Comparison of ENCODE assay signal across 8 mouse cellular contexts in genomic region chr17:5841943-5842273, GRCm38 (mm10). TPM values are rescaled to one million over a fixed set of nuclear protein-coding genes. Genes with fewer than 3 reads are reported as not detected.
DNase-seq lines count a peak whose midpoint lies in the region; ATAC-seq and TF ChIP-seq lines count a peak whose summit lies in the region.

No protein-coding gene starts in this region.

- H3K4me1 ChIP-seq in kidney, postnatal 0 days (replicated peaks; ENCODE audit: insufficient read depth, low read length): peaks cover 9% of the 10 kb centered on the region
- H3K4me1 ChIP-seq in bone marrow, adult 2 months (ENCODE audit: control insufficient read depth, insufficient read depth, low read length): peaks cover 1% of the 10 kb centered on the region
- peaks cover 18% of the 10 kb centered on the region for H3K4me1 ChIP-seq in hindbrain, embryonic 15.5 days (replicated peaks)
- peaks cover 11% of the 10 kb centered on the region for H3K4me1 ChIP-seq in midbrain, embryonic 16.5 days (ENCODE audit: control insufficient read depth, insufficient read depth, low read length)

- no peak for TF ChIP-seq POLR2A in bone marrow, adult 2 months (IDR thresholded peaks at IDR 0.05; ENCODE audit: borderline replicate concordance, control insufficient read depth, low read depth, low read length)

- H3K27ac ChIP-seq in kidney, postnatal 0 days: peak overlapping the region; percentile 98
- H3K27ac ChIP-seq in bone marrow, adult 2 months (ENCODE audit: control insufficient read depth, insufficient read depth, low read depth, low read length, poor library complexity): peak overlapping the region; percentile 95
- peak overlapping the region; percentile 93 for H3K27ac ChIP-seq in hindbrain, embryonic 15.5 days (replicated peaks)
- peak overlapping the region; percentile 90 for H3K27ac ChIP-seq in midbrain, embryonic 16.5 days (ENCODE audit: low read length)

- H3K36me3 ChIP-seq in kidney, postnatal 0 days (ENCODE audit: insufficient read depth, low read length): no peaks in the 10 kb centered on the region
- H3K36me3 ChIP-seq in hindbrain, embryonic 15.5 days: no peaks in the 10 kb centered on the region
- H3K36me3 ChIP-seq in midbrain, embryonic 16.5 days (ENCODE audit: control insufficient read depth, insufficient read depth, low read length): no peaks in the 10 kb centered on the region

- no peak for DNase-seq in kidney, postnatal 0 days (ENCODE audit: low spot score)
- no peak for DNase-seq in kidney, adult 18-20 months
- no peak for DNase-seq in frontal cortex, postnatal 25 days (ENCODE audit: low spot score in 2 of 2)
- no peak for DNase-seq in urinary bladder, postnatal 10 days (ENCODE audit: low spot score)

- peak overlapping the region; percentile 58 for H3K4me2 ChIP-seq in kidney, postnatal 0 days (ENCODE audit: low read length)
- peak overlapping the region; percentile 86 for H3K4me2 ChIP-seq in hindbrain, embryonic 15.5 days
- H3K4me2 ChIP-seq in midbrain, embryonic 16.5 days (ENCODE audit: low read length): peak overlapping the region; percentile 60

- no peaks in the 10 kb centered on the region for H3K27me3 ChIP-seq in kidney, postnatal 0 days (ENCODE audit: insufficient read depth, low read length)
- no peaks in the 10 kb centered on the region for H3K27me3 ChIP-seq in hindbrain, embryonic 15.5 days
- H3K27me3 ChIP-seq in midbrain, embryonic 16.5 days (ENCODE audit: control insufficient read depth, insufficient read depth, low read depth, low read length): no peaks in the 10 kb centered on the region

- peak overlapping the region; percentile 70 for H3K4me3 ChIP-seq in kidney, postnatal 0 days (replicated peaks; ENCODE audit: low read depth, low read length)
- peak overlapping the region; percentile 61 for H3K4me3 ChIP-seq in bone marrow, adult 2 months (replicated peaks; ENCODE audit: control insufficient read depth, low read depth, low read length)
- peak overlapping the region; percentile 74 for H3K4me3 ChIP-seq in hindbrain, embryonic 15.5 days
- peak overlapping the region; percentile 85 for H3K4me3 ChIP-seq in midbrain, embryonic 16.5 days (ENCODE audit: low read depth, low read length)

- TF ChIP-seq CTCF in kidney, postnatal 0 days (IDR thresholded peaks at IDR 0.05; ENCODE audit: low read depth): no peak
- no peak for TF ChIP-seq CTCF in bone marrow, adult 2 months (IDR thresholded peaks at IDR 0.05; ENCODE audit: control insufficient read depth, insufficient read depth, low read length)

- H3K9me3 ChIP-seq in kidney, postnatal 0 days (replicated peaks; ENCODE audit: low read length): no peaks in the 10 kb centered on the region
- H3K9me3 ChIP-seq in hindbrain, embryonic 15.5 days: no peaks in the 10 kb centered on the region
- H3K9me3 ChIP-seq in midbrain, embryonic 16.5 days (replicated peaks; ENCODE audit: control insufficient read depth, low read length, poor library complexity, severe bottlenecking): no peaks in the 10 kb centered on the region

- peak overlapping the region; percentile 97 for H3K9ac ChIP-seq in kidney, postnatal 0 days (ENCODE audit: low read depth, low read length)
- H3K9ac ChIP-seq in hindbrain, embryonic 15.5 days: peak overlapping the region; percentile 73
- H3K9ac ChIP-seq in midbrain, embryonic 16.5 days (ENCODE audit: low read depth, low read length): peak overlapping the region; percentile 94

- under 1% methylated on average over 7 of the region's 7 CpGs for WGBS in kidney, postnatal 0 days
- 3% methylated on average over 7 of the region's 7 CpGs for WGBS in bone marrow, adult 2 months
- WGBS in hindbrain, embryonic 15.5 days: 2% methylated on average over 7 of the region's 7 CpGs
- WGBS in midbrain, embryonic 16.5 days: under 1% methylated on average over 7 of the region's 7 CpGs

- ATAC-seq in kidney, postnatal 0 days (replicated peaks; ENCODE audit: low FRiP score, low read depth): no peak
- no peak for ATAC-seq in hindbrain, embryonic 15.5 days (ENCODE audit: low FRiP score, low read depth)
- no peak for ATAC-seq in midbrain, embryonic 16.5 days
- ATAC-seq in inflammation-experienced regulatory T-cells, adult 6 months: no peak

RNA-seq across cellular contexts. Expression of gene Snx9, which starts 0.8 kb away (rescaled TPM):
- 41.7 and 41.9 TPM in 2 replicates for polyA plus RNA-seq in kidney, postnatal 0 days (2015; fragmentation: Nextera tagmentation; extraction: Ambion mirVana)
- polyA plus RNA-seq in bone marrow, adult 2 months (2011; ENCODE audit: insufficient read depth, insufficient read length, low replicate concordance, missing spikeins): 7.9 and 16.6 TPM in 2 replicates
- polyA plus RNA-seq in hindbrain, embryonic 15.5 days (2015; fragmentation: Nextera tagmentation; extraction: Ambion mirVana): 8.1 and 8.4 TPM in 2 replicates
- polyA plus RNA-seq in midbrain, embryonic 16.5 days (2015; fragmentation: Nextera tagmentation; extraction: Ambion mirVana): 5.6 and 5.9 TPM in 2 replicates
- 1 to 10 TPM; 2.1 to 2.6 (median 2.6) TPM for polyA plus RNA-seq in inflammation-experienced regulatory T-cells, adult 6 months (2017; shearing (Covaris generic))
